Comparison of ENCODE assay signal across 7 mouse cellular contexts in genomic region chr2:152226248-152227050, GRCm38 (mm10). TPM values are rescaled to one million over a fixed set of nuclear protein-coding genes. Genes with fewer than 3 reads are reported as not detected.
DNase-seq lines count a peak whose midpoint lies in the region; ATAC-seq lines count a peak whose summit lies in the region.

Csnk2a1 (plus strand) TSS chr2:152226839.

- no peaks in the 10 kb centered on the region for H3K27me3 ChIP-seq in embryonic facial prominence, embryonic 10.5 days (replicated peaks; ENCODE audit: low read depth, poor library complexity, severe bottlenecking)
- H3K27me3 ChIP-seq in limb, embryonic 10.5 days (ENCODE audit: low read depth, poor library complexity, severe bottlenecking), result no peaks in the 10 kb centered on the region
- no peaks in the 10 kb centered on the region for H3K27me3 ChIP-seq in midbrain, embryonic 13.5 days

- peak within 1 kb of the TSS; percentile 97 for H3K27ac ChIP-seq in embryonic facial prominence, embryonic 10.5 days (replicated peaks)
- H3K27ac ChIP-seq in limb, embryonic 10.5 days, result peak within 1 kb of the TSS; percentile 98
- peak within 1 kb of the TSS; percentile 98 for H3K27ac ChIP-seq in midbrain, embryonic 13.5 days

- H3K9me3 ChIP-seq in embryonic facial prominence, embryonic 10.5 days, result no peaks in the 10 kb centered on the region
- H3K9me3 ChIP-seq in limb, embryonic 10.5 days (replicated peaks), result no peaks in the 10 kb centered on the region
- no peaks in the 10 kb centered on the region for H3K9me3 ChIP-seq in midbrain, embryonic 13.5 days

- peak within 1 kb of the TSS; percentile 75 for H3K4me2 ChIP-seq in midbrain, embryonic 13.5 days (replicated peaks)

- H3K4me1 ChIP-seq in embryonic facial prominence, embryonic 10.5 days, result peaks cover 22% of the 10 kb centered on the region
- H3K4me1 ChIP-seq in limb, embryonic 10.5 days, result peaks cover 24% of the 10 kb centered on the region
- peaks cover 24% of the 10 kb centered on the region for H3K4me1 ChIP-seq in midbrain, embryonic 13.5 days (replicated peaks)

- H3K36me3 ChIP-seq in embryonic facial prominence, embryonic 10.5 days (replicated peaks), result peaks cover 23% of the 10 kb centered on the region
- H3K36me3 ChIP-seq in limb, embryonic 10.5 days, result peaks cover 25% of the 10 kb centered on the region
- H3K36me3 ChIP-seq in midbrain, embryonic 13.5 days, result 0 out of 2 replicates have a peak, but pooled peaks cover 4% of the 10 kb centered on the region

- WGBS in embryonic facial prominence, embryonic 10.5 days, result 2% methylated on average over 58 of the region's 58 CpGs
- WGBS in limb, embryonic 10.5 days, result under 1% methylated on average over 58 of the region's 58 CpGs
- under 1% methylated on average over 58 of the region's 58 CpGs for WGBS in midbrain, embryonic 13.5 days

- DNase-seq in adrenal gland, postnatal 10 days, result peak; percentile 94
- DNase-seq in embryonic facial prominence, embryonic 10.5 days (ENCODE audit: low spot score), result peak; percentile 92
- peak; percentile 94 for DNase-seq in kidney, adult 11 months
- DNase-seq in limb, embryonic 10.5 days (ENCODE audit: low spot score), result peak; percentile 93
- DNase-seq in spleen, adult 12 weeks (ENCODE audit: low spot score), result peak; percentile 91

- peak within 1 kb of the TSS; percentile 89 for H3K4me3 ChIP-seq in embryonic facial prominence, embryonic 10.5 days
- H3K4me3 ChIP-seq in limb, embryonic 10.5 days, result peak within 1 kb of the TSS; percentile 93
- H3K4me3 ChIP-seq in midbrain, embryonic 13.5 days (replicated peaks), result peak within 1 kb of the TSS; percentile 99

- peak; percentile 88 for ATAC-seq in granulocyte monocyte progenitor cell, adult 5-6 weeks (replicated peaks; ENCODE audit: poor library complexity, severe bottlenecking)
- peak; percentile 98 for ATAC-seq in midbrain, embryonic 13.5 days

- peak within 1 kb of the TSS; percentile 97 for H3K9ac ChIP-seq in midbrain, embryonic 13.5 days (replicated peaks)

RNA-seq across cellular contexts. Expression of gene Csnk2a1, which starts in this region (rescaled TPM):
- 100 to 1,000 TPM in 1 of 2 experiments, 10 to 100 TPM in 1; 96.6 to 109 TPM for total RNA-seq in adrenal gland, postnatal 10 days (2021)
- polyA plus RNA-seq in embryonic facial prominence, embryonic 10.5 days (2016; fragmentation: Nextera tagmentation; extraction: Ambion mirVana), result 77.8 and 82.6 TPM in 2 replicates
- 71.6 and 101 TPM in 2 replicates for total RNA-seq in granulocyte monocyte progenitor cell, adult 5-6 weeks (2014; fragmentation: Nextera tagmentation)
- 82.1 and 104 TPM in 2 replicates for total RNA-seq in granulocyte monocyte progenitor cell, adult 5-6 weeks (2017)
- 77.4 and 77.6 TPM in 2 replicates for polyA plus RNA-seq in limb, embryonic 10.5 days (2016; fragmentation: Nextera tagmentation; extraction: Ambion mirVana)
- polyA plus RNA-seq in midbrain, embryonic 13.5 days (2015; fragmentation: Nextera tagmentation; extraction: Ambion mirVana), result 125 and 142 TPM in 2 replicates

Comparison
In these comparisons a context has a peak if more than half of its experiments do, and no peak if none do; other contexts are left out.
1. Peak in every context shown above with its lines: DNase-seq, ATAC-seq, H3K4me3 ChIP-seq and H3K27ac ChIP-seq.